Mouse (Mus musculus) frontal cortex, adult 2 months (tissue): ENCODE results near the gene Igf1r. TPM values are rescaled to one million over a fixed set of nuclear protein-coding genes. Genes with fewer than 3 reads are reported as not detected.

Experiments
- DNase-seq, 2 experiments: peaks; one replicate each; pipeline ENCODE4 v3.0.0; 2022; ENCODE audit warnings: low spot score in 1 of 2; ENCODE audit errors: extremely low spot score in 1 of 2
- polyA plus RNA-seq: library from polyadenylated mRNA; depleted of rRNA; stranded (reverse); fragments of >200 nt; gene quantifications from 2 replicates; pipeline ENCODE4 v1.2.3, GENCODE M21; 2012

The Igf1r gene
- polyA plus RNA-seq, 1 experiment = 24.4 TPM

- DNase-seq = no peak
Observed at GRCm38 (mm10) chr7:68001269-68001668, 48.6 kb downstream of the Igf1r start.

- DNase-seq = no peak
Observed at GRCm38 (mm10) chr7:68006074-68006473, 53.4 kb downstream of the Igf1r start.

- DNase-seq = no peak
Observed at GRCm38 (mm10) chr7:68006496-68006895, 53.9 kb downstream of the Igf1r start.

GRCm38 (mm10) chr7:68009635-68010034 is 57.0 kb downstream of the Igf1r start:
- no peak for DNase-seq

GRCm38 (mm10) chr7:68010168-68010567 is 57.5 kb downstream of the Igf1r start:
- no peak for DNase-seq

GRCm38 (mm10) chr7:68010802-68011201 is 58.2 kb downstream of the Igf1r start:
- DNase-seq = no peak

- DNase-seq = no peak
Observed at GRCm38 (mm10) chr7:68011385-68012122, 58.9 kb downstream of the Igf1r start.

- DNase-seq = peak in 1 of 2 experiments; percentile 27
Observed at GRCm38 (mm10) chr7:68012123-68012474, 59.5 kb downstream of the Igf1r start.

GRCm38 (mm10) chr7:68014495-68014894 is 61.9 kb downstream of the Igf1r start:
- no peak for DNase-seq

- DNase-seq = no peak
Observed at GRCm38 (mm10) chr7:68015404-68015803, 62.8 kb downstream of the Igf1r start.

GRCm38 (mm10) chr7:68018038-68018437 is 65.4 kb downstream of the Igf1r start:
- no peak for DNase-seq

- DNase-seq = no peak
Observed at GRCm38 (mm10) chr7:68020556-68020955, 67.9 kb downstream of the Igf1r start.

GRCm38 (mm10) chr7:68021741-68022140 is 69.1 kb downstream of the Igf1r start:
- no peak for DNase-seq

GRCm38 (mm10) chr7:68022188-68022587 is 69.6 kb downstream of the Igf1r start:
- no peak for DNase-seq

- DNase-seq = no peak
Observed at GRCm38 (mm10) chr7:68023882-68024281, 71.3 kb downstream of the Igf1r start.

GRCm38 (mm10) chr7:68024625-68025024 is 72.0 kb downstream of the Igf1r start:
- DNase-seq = no peak

GRCm38 (mm10) chr7:68025396-68025795 is 72.8 kb downstream of the Igf1r start:
- no peak for DNase-seq

- DNase-seq = no peak
Observed at GRCm38 (mm10) chr7:68026076-68026475, 73.4 kb downstream of the Igf1r start.

- no peak for DNase-seq
Observed at GRCm38 (mm10) chr7:68028167-68028566, 75.5 kb downstream of the Igf1r start.

GRCm38 (mm10) chr7:68030846-68031245 is 78.2 kb downstream of the Igf1r start:
- DNase-seq = no peak

- no peak for DNase-seq
Observed at GRCm38 (mm10) chr7:68036527-68036926, 83.9 kb downstream of the Igf1r start.

GRCm38 (mm10) chr7:68038846-68039245 is 86.2 kb downstream of the Igf1r start:
- no peak for DNase-seq

GRCm38 (mm10) chr7:68039550-68039949 is 86.9 kb downstream of the Igf1r start:
- no peak for DNase-seq
